Mouse (Mus musculus): ENCODE measurements around the gene Gan. TPM values are rescaled to one million over a fixed set of nuclear protein-coding genes. Genes with fewer than 3 reads are reported as not detected.

Gan gene
- polyA plus RNA-seq, 1 experiment, result 0.18 TPM

DNA sequence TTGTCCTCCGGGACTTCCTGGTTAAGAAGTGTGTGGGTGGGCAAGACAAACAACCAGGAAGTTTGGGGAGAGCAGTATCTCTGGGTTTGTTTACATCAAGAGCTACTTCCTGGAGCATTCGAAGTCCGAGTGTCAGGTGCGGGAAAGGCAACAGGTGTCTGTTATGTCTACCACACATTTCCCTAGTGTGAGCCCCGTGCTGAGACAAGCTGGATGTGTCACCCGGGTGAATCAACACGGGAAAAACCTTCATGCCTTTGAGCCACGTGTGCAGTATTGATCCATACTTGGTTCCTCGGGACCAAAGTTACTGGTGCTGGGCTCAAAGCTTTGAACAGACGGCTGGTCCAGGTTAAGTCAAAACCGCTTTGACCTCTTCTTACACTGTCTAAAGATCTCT, 20.6 kb upstream of the Gan start:
- no peaks in the 10 kb centered on the region; the same call in 1 of the 2 replicates for H3K27me3 ChIP-seq (ENCODE audit: control insufficient read depth)
- no peaks in the 10 kb centered on the region for H3K36me3 ChIP-seq (ENCODE audit: control insufficient read depth)
- no peaks in the 10 kb centered on the region; the same call in 1 of the 2 replicates for H3K9me3 ChIP-seq (ENCODE audit: control insufficient read depth, low read length)
- no peak for TF ChIP-seq GATA1 (IDR thresholded peaks at IDR 0.05; ENCODE audit: low read length)
- no peak for TF ChIP-seq TAL1 (IDR thresholded peaks at IDR 0.05; ENCODE audit: low read length)
- no peaks in the 10 kb centered on the region for H3K4me1 ChIP-seq (ENCODE audit: control insufficient read depth)
- H3K4me3 ChIP-seq (replicated peaks), result no peak overlapping the region

DNA sequence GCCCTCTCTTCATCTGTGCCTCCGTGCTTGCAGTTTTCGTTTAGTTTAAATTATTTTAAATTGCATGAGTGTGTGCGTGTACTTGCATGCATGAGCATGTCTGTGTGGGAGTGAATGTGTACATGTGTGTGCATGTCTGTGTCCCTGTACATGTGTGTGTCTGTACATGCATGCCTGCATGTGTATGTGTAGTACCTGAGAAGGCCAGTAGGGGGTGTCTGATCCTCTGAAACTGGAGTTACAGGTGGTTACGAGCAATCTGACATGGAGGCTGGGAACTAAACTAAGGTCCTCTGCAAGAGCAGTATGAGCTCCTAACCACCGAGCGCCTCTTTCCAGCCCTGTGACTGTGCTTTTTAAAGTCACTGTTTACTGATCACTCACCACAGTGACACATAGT, 9.4 kb upstream of the Gan start:
- H3K27me3 ChIP-seq (ENCODE audit: control insufficient read depth), result peaks cover 5% of the 10 kb centered on the region
- H3K4me3 ChIP-seq (replicated peaks), result no peak overlapping the region
- peaks cover 6% of the 10 kb centered on the region for H3K9me3 ChIP-seq (ENCODE audit: control insufficient read depth, low read length)
- no peak for TF ChIP-seq GATA1 (IDR thresholded peaks at IDR 0.05; ENCODE audit: low read length)
- TF ChIP-seq TAL1 (IDR thresholded peaks at IDR 0.05; ENCODE audit: low read length), result no peak
- H3K36me3 ChIP-seq (ENCODE audit: control insufficient read depth), result no peaks in the 10 kb centered on the region
- no peaks in the 10 kb centered on the region for H3K4me1 ChIP-seq (ENCODE audit: control insufficient read depth)

DNA sequence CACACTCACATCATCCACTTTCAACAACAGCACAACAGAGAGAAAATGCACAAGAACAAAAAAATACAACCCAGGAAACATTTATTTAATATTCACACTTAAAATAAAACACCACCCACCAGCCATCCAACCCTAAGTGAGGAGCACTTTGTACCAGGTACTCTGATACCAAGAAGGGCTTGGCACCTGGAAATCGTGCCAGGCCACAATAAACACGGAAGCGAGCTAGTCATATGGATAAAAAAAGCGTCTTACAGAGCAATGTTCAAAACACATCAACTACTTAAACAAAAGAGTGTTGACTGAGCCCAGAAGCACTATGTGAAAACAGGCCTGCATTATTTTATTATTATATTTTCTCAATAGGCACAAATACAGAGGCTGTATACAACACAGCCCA, 1.8 kb upstream of the Gan start:
- no peaks in the 10 kb centered on the region for H3K9me3 ChIP-seq (ENCODE audit: control insufficient read depth, low read length)
- H3K4me1 ChIP-seq (ENCODE audit: control insufficient read depth), result peaks cover 40% of the 10 kb centered on the region
- H3K4me3 ChIP-seq (replicated peaks), result peak overlapping the region; percentile 68
- no peaks in the 10 kb centered on the region for H3K36me3 ChIP-seq (ENCODE audit: control insufficient read depth)
- peaks cover 5% of the 10 kb centered on the region for H3K27me3 ChIP-seq (ENCODE audit: control insufficient read depth)
- TF ChIP-seq GATA1 (IDR thresholded peaks at IDR 0.05; ENCODE audit: low read length) (no peak), TAL1 (IDR thresholded peaks at IDR 0.05; ENCODE audit: low read length) (no peak)

DNA sequence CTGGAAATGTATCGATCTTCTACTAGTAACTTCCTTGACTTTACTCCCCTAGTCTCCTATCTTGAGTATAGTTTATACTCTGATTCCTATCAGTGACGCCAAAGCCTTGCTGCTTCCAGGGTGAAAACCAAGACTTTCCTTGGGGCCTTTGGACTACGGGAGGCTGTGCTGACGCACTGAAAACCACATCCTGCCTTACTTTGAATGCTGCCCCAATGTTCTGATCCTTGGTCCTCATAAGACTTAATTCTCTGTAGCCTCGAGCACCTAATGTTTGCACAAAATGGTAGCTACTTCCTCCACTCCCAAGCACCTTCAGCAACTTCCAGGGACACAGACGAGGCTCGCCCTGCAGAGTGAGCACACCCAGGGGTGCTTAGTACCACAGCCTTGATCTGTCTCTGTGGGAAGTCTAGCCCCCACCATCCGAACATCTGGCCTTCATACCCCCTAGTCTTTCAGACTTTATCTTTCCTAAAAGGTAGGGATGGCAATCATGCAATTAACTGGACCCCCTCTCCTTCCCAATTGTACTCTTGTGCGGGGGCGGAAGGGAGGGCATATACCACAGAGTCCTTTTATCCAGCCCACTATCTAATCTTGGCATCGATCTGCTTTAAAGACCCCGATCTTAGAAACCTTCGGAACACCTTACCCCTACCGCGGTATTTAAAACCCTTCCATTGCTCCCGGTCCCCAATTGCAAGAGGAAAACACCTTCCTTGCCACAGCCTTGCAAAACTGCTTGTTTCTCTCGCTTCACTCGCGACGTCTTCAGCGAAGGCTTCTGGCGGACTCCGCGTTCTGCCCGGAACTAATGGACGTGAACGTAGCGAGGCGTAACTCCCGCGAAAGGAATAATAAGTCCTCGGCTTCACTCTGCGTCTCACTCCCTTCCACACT, 818 bp upstream of the Gan start:
- Histone ChIP-seq H3K27me3 (ENCODE audit: control insufficient read depth) (no peaks in the 10 kb centered on the region), H3K36me3 (ENCODE audit: control insufficient read depth) (no peaks in the 10 kb centered on the region), H3K4me3 (replicated peaks) (peak overlapping the region; percentile 68), H3K9me3 (ENCODE audit: control insufficient read depth, low read length) (no peaks in the 10 kb centered on the region), H3K4me1 (ENCODE audit: control insufficient read depth) (peaks cover 47% of the 10 kb centered on the region)
- TF ChIP-seq TAL1 (IDR thresholded peaks at IDR 0.05; ENCODE audit: low read length), result no peak
- TF ChIP-seq GATA1 (IDR thresholded peaks at IDR 0.05; ENCODE audit: low read length), result peak; percentile 30; the same call in 1 of the 2 replicates

DNA sequence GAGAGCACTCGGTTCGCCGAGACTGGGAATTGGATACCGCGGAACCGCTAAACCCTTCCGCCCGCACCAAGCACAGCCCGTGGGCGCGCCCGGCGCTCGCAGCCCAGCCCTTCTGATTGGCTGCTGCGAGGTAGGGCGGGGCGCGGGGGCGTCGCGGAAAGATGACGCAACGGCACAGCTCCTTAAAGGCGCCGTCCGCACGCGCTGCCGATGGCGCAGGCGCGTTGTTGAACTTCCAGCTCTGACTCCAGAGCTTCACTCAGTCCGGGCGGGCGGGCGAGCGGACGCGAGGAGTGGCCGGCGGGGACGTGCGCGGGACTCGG, 205 bp upstream of the Gan start:
- TF ChIP-seq TAL1 (IDR thresholded peaks at IDR 0.05; ENCODE audit: low read length) (no peak), GATA1 (IDR thresholded peaks at IDR 0.05; ENCODE audit: low read length) (no peak)
- H3K36me3 ChIP-seq (ENCODE audit: control insufficient read depth), result no peaks in the 10 kb centered on the region
- peak overlapping the region; percentile 68 for H3K4me3 ChIP-seq (replicated peaks)
- H3K27me3 ChIP-seq (ENCODE audit: control insufficient read depth), result no peaks in the 10 kb centered on the region
- peaks cover 52% of the 10 kb centered on the region for H3K4me1 ChIP-seq (ENCODE audit: control insufficient read depth)
- H3K9me3 ChIP-seq (ENCODE audit: control insufficient read depth, low read length), result no peaks in the 10 kb centered on the region

DNA sequence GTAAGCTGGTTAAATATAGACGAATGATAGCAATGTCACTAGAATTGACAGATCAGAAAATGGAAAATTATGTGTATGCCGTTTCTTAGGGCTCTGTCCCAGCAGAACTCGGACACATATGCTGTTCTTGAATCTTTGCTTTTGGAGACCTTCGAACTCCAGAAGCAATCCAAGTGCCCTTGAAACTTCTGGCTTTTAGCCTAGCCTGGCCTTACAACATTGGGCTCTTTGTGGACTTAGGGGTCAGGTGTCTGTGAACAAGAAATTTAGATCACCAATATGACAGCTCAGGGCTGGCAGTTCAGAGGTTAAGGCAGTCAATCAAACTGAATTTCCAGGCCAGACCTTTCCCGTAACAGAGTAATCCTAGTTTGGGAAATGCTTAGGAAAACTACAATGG, 1.1 kb downstream of the Gan start:
- TF ChIP-seq TAL1 (IDR thresholded peaks at IDR 0.05; ENCODE audit: low read length) (no peak), GATA1 (IDR thresholded peaks at IDR 0.05; ENCODE audit: low read length) (no peak)

DNA sequence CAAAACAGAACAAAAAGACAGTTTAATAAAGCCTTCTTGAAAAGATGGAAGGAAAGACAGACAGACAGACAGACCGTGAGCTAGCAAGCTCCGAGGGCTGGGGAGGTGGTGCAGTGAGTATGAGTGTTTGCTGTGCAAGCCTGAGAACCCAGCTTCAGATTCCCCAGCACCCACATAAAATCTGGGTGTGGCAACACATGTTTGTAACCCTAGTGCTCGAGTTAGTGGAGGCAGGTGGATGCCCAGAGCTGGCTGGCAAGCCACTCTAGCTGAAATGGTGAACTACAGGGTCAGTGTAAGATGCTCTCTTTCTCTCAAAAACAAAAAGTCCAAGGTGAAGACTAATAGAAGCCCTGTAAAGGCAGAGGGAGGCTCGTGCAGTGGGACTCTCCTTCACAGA, 7.0 kb downstream of the Gan start:
- no peak overlapping the region for H3K4me3 ChIP-seq (replicated peaks)
- H3K36me3 ChIP-seq (ENCODE audit: control insufficient read depth), result peaks cover 17% of the 10 kb centered on the region
- no peaks in the 10 kb centered on the region for H3K27me3 ChIP-seq (ENCODE audit: control insufficient read depth)
- TF ChIP-seq GATA1 (IDR thresholded peaks at IDR 0.05; ENCODE audit: low read length) (no peak), TAL1 (IDR thresholded peaks at IDR 0.05; ENCODE audit: low read length) (no peak)
- no peaks in the 10 kb centered on the region for H3K9me3 ChIP-seq (ENCODE audit: control insufficient read depth, low read length)
- H3K4me1 ChIP-seq (ENCODE audit: control insufficient read depth), result peaks cover 65% of the 10 kb centered on the region

More for the DNA sequence above, 1.1 kb downstream of the Gan start:
- Histone ChIP-seq H3K4me1 (ENCODE audit: control insufficient read depth) (peaks cover 54% of the 10 kb centered on the region), H3K36me3 (ENCODE audit: control insufficient read depth) (no peaks in the 10 kb centered on the region), H3K9me3 (ENCODE audit: control insufficient read depth, low read length) (no peaks in the 10 kb centered on the region), H3K27me3 (ENCODE audit: control insufficient read depth) (no peaks in the 10 kb centered on the region), H3K4me3 (replicated peaks) (peak overlapping the region; percentile 68)

DNA sequence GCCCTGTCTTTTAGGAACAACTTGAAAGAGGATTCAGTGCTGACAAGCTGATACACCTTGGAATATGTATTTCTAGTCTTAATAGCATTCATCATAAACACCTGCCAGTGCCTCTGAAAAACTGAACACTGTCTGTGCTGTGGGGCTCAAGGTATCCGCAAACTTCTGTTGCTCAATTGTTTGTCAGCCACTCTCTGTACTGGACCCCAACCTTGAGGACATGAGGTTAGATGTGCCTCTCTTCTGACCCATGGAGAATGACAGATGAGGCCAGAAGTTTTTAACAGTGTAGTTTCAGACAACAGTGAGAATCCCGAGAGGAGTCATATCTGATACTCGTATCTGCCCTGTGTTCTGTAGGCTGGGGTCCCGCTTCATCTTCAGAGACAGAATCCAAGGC, 7.6 kb downstream of the Gan start:
- Histone ChIP-seq H3K9me3 (ENCODE audit: control insufficient read depth, low read length) (no peaks in the 10 kb centered on the region), H3K27me3 (ENCODE audit: control insufficient read depth) (no peaks in the 10 kb centered on the region), H3K36me3 (ENCODE audit: control insufficient read depth) (peaks cover 17% of the 10 kb centered on the region), H3K4me1 (ENCODE audit: control insufficient read depth) (peaks cover 67% of the 10 kb centered on the region), H3K4me3 (replicated peaks) (no peak overlapping the region)
- TF ChIP-seq GATA1 (IDR thresholded peaks at IDR 0.05; ENCODE audit: low read length) (no peak), TAL1 (IDR thresholded peaks at IDR 0.05; ENCODE audit: low read length) (no peak)

DNA sequence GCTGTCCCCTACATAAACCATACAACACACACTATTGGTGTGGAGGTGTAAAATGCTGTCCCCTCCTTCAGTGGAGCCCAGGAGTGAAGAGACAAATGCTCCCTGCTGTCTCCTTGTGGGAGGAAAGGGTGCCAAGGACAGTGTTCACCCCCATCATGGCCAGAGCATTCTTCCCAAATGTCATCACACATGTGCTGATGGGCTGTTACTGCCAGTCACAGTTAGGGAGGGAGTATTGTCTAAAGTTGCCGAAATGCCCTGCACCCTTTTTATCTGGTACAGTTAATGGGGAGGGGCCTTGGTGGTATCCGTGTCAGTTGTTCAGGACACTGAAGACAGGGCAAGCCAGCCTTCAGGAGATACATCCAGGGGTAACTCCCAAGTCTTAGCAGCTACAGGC, 8.6 kb downstream of the Gan start:
- Histone ChIP-seq H3K4me1 (ENCODE audit: control insufficient read depth) (peaks cover 64% of the 10 kb centered on the region), H3K9me3 (ENCODE audit: control insufficient read depth, low read length) (no peaks in the 10 kb centered on the region), H3K27me3 (ENCODE audit: control insufficient read depth) (no peaks in the 10 kb centered on the region), H3K4me3 (replicated peaks) (no peak overlapping the region), H3K36me3 (ENCODE audit: control insufficient read depth) (peaks cover 19% of the 10 kb centered on the region)
- TF ChIP-seq GATA1 (IDR thresholded peaks at IDR 0.05; ENCODE audit: low read length), result no peak
- no peak for TF ChIP-seq TAL1 (IDR thresholded peaks at IDR 0.05; ENCODE audit: low read length)
